Mouse (Mus musculus) limb, embryonic 15.5 days (tissue): ENCODE measurements around the gene Olfr1191-ps1. TPM values are rescaled to one million over a fixed set of nuclear protein-coding genes. Genes with fewer than 3 reads are reported as not detected.
"Not testable (repeated sequence)": the region's sequence is repeated elsewhere in the genome, so short reads cannot be mapped to it uniquely, and the experiment has no call there.

Experiments used
- ATAC-seq: fragments of 200-750 bp; cut with Nextera tagmentation; 2 replicates; pipeline ENCODE4 v1.8.0; 2017; ENCODE audit warnings: low read depth, moderate TSS enrichment; ENCODE audit not compliant: insufficient number of reproducible peaks, low FRiP score, low TSS enrichment
- H3K27ac ChIP-seq: fragments of 300-500 bp; sonication (generic); 2 replicates; pipeline ENCODE4 v1.5.1; 2015; ENCODE audit warnings: moderate library complexity, mild to moderate bottlenecking, inconsistent platforms
- H3K27me3 ChIP-seq: fragments of 300-500 bp; sonication (generic); 2 replicates; pipeline ENCODE4 v1.6.1; 2015; ENCODE audit warnings: inconsistent platforms
- H3K36me3 ChIP-seq: fragments of 300-500 bp; sonication (generic); 2 replicates; pipeline ENCODE4 v1.6.1; 2015; ENCODE audit warnings: inconsistent platforms
- H3K4me1 ChIP-seq: fragments of 300-500 bp; sonication (generic); 2 replicates; pipeline ENCODE4 v1.6.1; 2015; ENCODE audit warnings: inconsistent platforms
- H3K4me2 ChIP-seq: fragments of 300-500 bp; sonication (generic); 2 replicates; pipeline ENCODE4 v1.6.1; 2015; ENCODE audit warnings: mild to moderate bottlenecking, inconsistent platforms
- H3K4me3 ChIP-seq: fragments of 300-500 bp; sonication (generic); 2 replicates; pipeline ENCODE4 v1.5.1; 2015; ENCODE audit warnings: mild to moderate bottlenecking, inconsistent platforms
- H3K9ac ChIP-seq: fragments of 300-500 bp; sonication (generic); 2 replicates; pipeline ENCODE4 v1.6.1; 2015; ENCODE audit warnings: inconsistent platforms
- H3K9me3 ChIP-seq: fragments of 300-500 bp; sonication (generic); 2 replicates; pipeline ENCODE4 v1.6.1; 2016; ENCODE audit warnings: inconsistent platforms
- WGBS: fragments of 180-500 bp; shearing (Covaris S2); methylation state at CpG from one replicate; pipeline ENCODE4 v1.1.7; 2015; 5-methylcytosine and 5-hydroxymethylcytosine counted together
- polyA plus RNA-seq: library from polyadenylated mRNA; unstranded; fragments of >200 nt; fragmentation: Nextera tagmentation; extraction: Ambion mirVana; gene quantifications from 2 replicates; pipeline ENCODE4 v1.2.1, GENCODE M21; 2015

Olfr1191-ps1 gene
- polyA plus RNA-seq, result not detected in 2 replicates

DNA sequence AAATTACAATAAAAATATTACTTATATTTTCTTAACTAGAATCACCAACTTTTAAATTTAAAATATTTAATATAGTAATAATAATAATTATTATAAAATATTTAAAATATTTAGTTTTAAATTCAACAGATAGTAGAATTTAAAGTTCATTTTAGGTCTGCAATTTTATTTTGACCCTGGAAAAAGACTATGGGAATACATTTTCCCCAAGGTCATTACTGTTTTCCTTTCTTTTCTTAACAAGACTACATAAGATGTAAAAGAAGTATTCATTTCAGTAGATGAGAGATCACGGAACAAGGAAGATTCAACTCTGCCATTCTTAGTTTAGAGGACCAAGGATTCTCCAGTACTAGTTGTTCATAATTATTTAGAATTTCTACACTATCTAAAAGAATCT lies at the start of gene Olfr1191-ps1:
Olfr1191-ps1 (plus strand) TSS at position 301 of the 400 bp plus-strand sequence.
- not testable (repeated sequence) for H3K9me3 ChIP-seq, H3K4me2 ChIP-seq, ATAC-seq, H3K27me3 ChIP-seq, H3K4me1 ChIP-seq, H3K36me3 ChIP-seq, H3K4me3 ChIP-seq, H3K9ac ChIP-seq, H3K27ac ChIP-seq
- WGBS, result 100% methylated on average over 1 of the region's 1 CpGs

DNA sequence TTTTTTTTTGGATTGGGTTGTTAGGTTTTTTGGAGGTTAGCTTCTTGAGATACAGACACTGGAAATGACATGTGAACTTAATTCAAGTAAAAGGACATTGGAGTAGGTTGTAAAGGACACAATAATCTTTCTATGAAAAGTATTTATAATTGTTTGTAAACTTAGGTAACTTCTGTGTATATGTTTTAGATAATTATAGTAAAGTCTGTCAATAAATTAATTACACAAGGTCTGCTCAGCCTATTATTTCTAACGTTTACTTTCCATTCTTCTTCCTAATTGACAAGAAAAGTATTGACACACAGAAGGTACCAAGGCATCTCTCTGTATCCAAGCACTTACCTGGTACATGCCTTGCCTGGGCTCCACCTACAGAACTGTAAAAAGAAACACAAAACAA lies 7.9 kb downstream of the Olfr1191-ps1 start, which contains the start of gene Olfr1192-ps1:
Olfr1192-ps1 (plus strand) TSS at position 301 of the 400 bp plus-strand sequence.
- Histone ChIP-seq H3K4me2 (no peak within 1 kb of the TSS), H3K4me3 (no peak within 1 kb of the TSS), H3K9ac (no peak within 1 kb of the TSS), H3K27me3 (no peaks in the 10 kb centered on the region), H3K36me3 (no peaks in the 10 kb centered on the region), H3K9me3 (no peaks in the 10 kb centered on the region), H3K27ac (no peak within 1 kb of the TSS), H3K4me1 (no peaks in the 10 kb centered on the region)
- no peak for ATAC-seq
- 36% methylated on average over 1 of the region's 1 CpGs for WGBS

- H3K4me3 ChIP-seq, ATAC-seq, H3K4me2 ChIP-seq, H3K4me1 ChIP-seq, H3K27me3 ChIP-seq, H3K9ac ChIP-seq, H3K9me3 ChIP-seq, H3K36me3 ChIP-seq, H3K27ac ChIP-seq: not testable (repeated sequence)
These were observed 35.0 kb downstream of the Olfr1191-ps1 start, which contains the start of gene Olfr1193 for GRCm38 (mm10) chr2:88675328-88675727. TSS of gene Olfr1193 (plus strand) at chr2:88675628.

- Histone ChIP-seq H3K27me3 (no peaks in the 10 kb centered on the region), H3K4me1 (no peaks in the 10 kb centered on the region), H3K9me3 (no peaks in the 10 kb centered on the region), H3K36me3 (no peaks in the 10 kb centered on the region), H3K4me3 (no peak within 1 kb of the TSS), H3K4me2 (no peak within 1 kb of the TSS), H3K9ac (no peak within 1 kb of the TSS), H3K27ac (no peak within 1 kb of the TSS)
- ATAC-seq, result no peak
These were observed 48.7 kb downstream of the Olfr1191-ps1 start, which contains the start of gene Olfr1195 for GRCm38 (mm10) chr2:88689087-88689486. TSS of gene Olfr1195 (minus strand) at chr2:88689187.

Other genes with a start within 250 kb of the Olfr1191-ps1 start
- not detected in 2 replicates for gene Olfr1179, start 234.1 kb upstream of the Olfr1191-ps1 start, polyA plus RNA-seq
- gene Olfr1180, start 221.4 kb upstream of the Olfr1191-ps1 start, polyA plus RNA-seq, result not detected in 2 replicates
- not detected in 2 replicates for gene Olfr1181, start 214.4 kb upstream of the Olfr1191-ps1 start, polyA plus RNA-seq
- gene Gm13757, start 191.4 kb upstream of the Olfr1191-ps1 start, polyA plus RNA-seq, result not detected in 2 replicates
- not detected in 2 replicates for gene Olfr1183, start 185.7 kb upstream of the Olfr1191-ps1 start, polyA plus RNA-seq
- gene Olfr1184, start 156.9 kb upstream of the Olfr1191-ps1 start, polyA plus RNA-seq, result not detected in 2 replicates
- not detected in 2 replicates for gene Olfr1185-ps1, start 147.2 kb upstream of the Olfr1191-ps1 start, polyA plus RNA-seq
- gene Olfr1186, start 122.0 kb upstream of the Olfr1191-ps1 start, polyA plus RNA-seq, result not detected in 2 replicates
- not detected in 2 replicates for gene Olfr1188, start 83.6 kb upstream of the Olfr1191-ps1 start, polyA plus RNA-seq
- not detected in 2 replicates for gene Olfr1189, start 54.1 kb upstream of the Olfr1191-ps1 start, polyA plus RNA-seq
- not detected in 2 replicates for gene Olfr1192-ps1, start 8.0 kb downstream of the Olfr1191-ps1 start, polyA plus RNA-seq
- gene Olfr1193, start 35.1 kb downstream of the Olfr1191-ps1 start, polyA plus RNA-seq, result not detected in 2 replicates
- gene Olfr1195, start 48.6 kb downstream of the Olfr1191-ps1 start, polyA plus RNA-seq, result not detected in 2 replicates
- not detected in 2 replicates for gene Olfr1196, start 64.1 kb downstream of the Olfr1191-ps1 start, polyA plus RNA-seq
- gene Olfr1197, start 91.8 kb downstream of the Olfr1191-ps1 start, polyA plus RNA-seq, result not detected in 2 replicates
- not detected in 2 replicates for gene Olfr1198, start 110.8 kb downstream of the Olfr1191-ps1 start, polyA plus RNA-seq
- gene Olfr1199, start 119.9 kb downstream of the Olfr1191-ps1 start, polyA plus RNA-seq, result not detected in 2 replicates
- gene Olfr1200, start 129.9 kb downstream of the Olfr1191-ps1 start, polyA plus RNA-seq, result not detected in 2 replicates
- not detected in 2 replicates for gene Olfr1201, start 152.5 kb downstream of the Olfr1191-ps1 start, polyA plus RNA-seq
- gene Olfr1202, start 174.0 kb downstream of the Olfr1191-ps1 start, polyA plus RNA-seq, result not detected in 2 replicates
- not detected in 2 replicates for gene Olfr1205, start 189.2 kb downstream of the Olfr1191-ps1 start, polyA plus RNA-seq
- gene Olfr1204, start 208.8 kb downstream of the Olfr1191-ps1 start, polyA plus RNA-seq, result not detected in 2 replicates
- not detected in 2 replicates for gene Olfr1206, start 222.7 kb downstream of the Olfr1191-ps1 start, polyA plus RNA-seq